Mouse (Mus musculus) ES-Bruce4 (cell line): Measurements from ENCODE around the gene Eaf1. TPM values are rescaled to one million over a fixed set of nuclear protein-coding genes. Genes with fewer than 3 reads are reported as not detected.
A peak's percentile ranks its signal among the peaks of the same experiment; 100 is the strongest.

Experiments
- H3K27ac ChIP-seq: 2 replicates; pipeline ENCODE4 v1.5.1; 2012; ENCODE audit warnings: low read length, inconsistent platforms; ENCODE audit not compliant: insufficient read depth
- H3K27me3 ChIP-seq: 2 replicates; pipeline ENCODE4 v1.6.1; 2012; ENCODE audit warnings: mild to moderate bottlenecking, low read length, inconsistent platforms; ENCODE audit not compliant: control insufficient read depth, poor library complexity, insufficient read depth, severe bottlenecking
- H3K36me3 ChIP-seq: 2 replicates; pipeline ENCODE4 v1.6.1; 2012; ENCODE audit warnings: inconsistent platforms, mild to moderate bottlenecking, low read length, moderate library complexity; ENCODE audit not compliant: control insufficient read depth, poor library complexity, insufficient read depth, severe bottlenecking
- H3K4me1 ChIP-seq: one replicate; pipeline ENCODE4 v1.8.1; 2011; ENCODE audit warnings: low read length; ENCODE audit not compliant: control insufficient read depth, insufficient read depth
- H3K4me3 ChIP-seq: 2 replicates; pipeline ENCODE4 v1.5.1; 2011; ENCODE audit warnings: low read depth, mild to moderate bottlenecking, low read length
- H3K9ac ChIP-seq: 2 replicates; pipeline ENCODE4 v1.6.1; 2012; ENCODE audit warnings: low read depth, mild to moderate bottlenecking, inconsistent platforms; ENCODE audit not compliant: poor library complexity, severe bottlenecking
- H3K9me3 ChIP-seq: replicated peaks from 2 replicates; pipeline ENCODE4 v1.6.1; 2012; ENCODE audit warnings: mild to moderate bottlenecking, low read length, inconsistent platforms; ENCODE audit not compliant: control insufficient read depth, poor library complexity, insufficient read depth, severe bottlenecking
- CTCF ChIP-seq: IDR thresholded peaks from one replicate; pipeline ENCODE4 v1.8.1; 2011; ENCODE audit warnings: low read depth, low read length
- EP300 ChIP-seq: IDR thresholded peaks from 2 replicates; pipeline ENCODE4 v1.6.1; 2011; ENCODE audit warnings: low read depth, low read length; ENCODE audit not compliant: insufficient read depth
- POLR2A ChIP-seq: IDR thresholded peaks from one replicate; pipeline ENCODE4 v1.8.1; 2011; ENCODE audit warnings: low read length; ENCODE audit not compliant: insufficient read depth
- polyA plus RNA-seq: library from polyadenylated mRNA; stranded (reverse); fragments of >200 nt; gene quantifications from 2 replicates; pipeline ENCODE4 v1.2.4, GENCODE M21; 2011; ENCODE audit warnings: low read depth; ENCODE audit not compliant: missing spikeins, insufficient read depth, insufficient read length

Eaf1 gene
- polyA plus RNA-seq, 1 experiment: 46.1 TPM

DNA sequence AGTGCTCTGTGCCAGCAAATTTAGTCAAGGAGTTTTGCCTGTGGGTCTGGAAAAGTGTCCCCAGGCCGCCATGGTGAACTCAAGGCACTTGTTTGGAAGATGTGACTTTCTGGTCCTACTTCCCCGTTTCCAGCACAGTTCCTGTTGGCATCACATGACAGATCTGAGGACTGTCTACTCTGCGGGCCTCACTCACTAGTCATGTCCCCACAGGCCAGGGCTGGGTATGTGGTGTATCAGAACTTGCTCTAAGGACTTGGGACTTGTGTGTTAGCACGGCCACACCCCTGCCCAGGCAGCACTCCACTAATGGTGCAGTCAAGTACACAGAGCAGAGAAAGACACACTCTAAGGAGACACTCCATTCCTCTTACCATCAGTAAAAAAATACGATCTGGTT, 11.8 kb upstream of the Eaf1 start:
- no peak overlapping the region for H3K4me3 ChIP-seq
- TF ChIP-seq EP300 (no peak), POLR2A (no peak), CTCF (no peak)
- H3K36me3 ChIP-seq: peaks cover 65% of the 10 kb centered on the region
- no peaks in the 10 kb centered on the region for H3K4me1 ChIP-seq
- H3K9ac ChIP-seq: no peak overlapping the region
- H3K27ac ChIP-seq: no peak overlapping the region
- H3K9me3 ChIP-seq: no peaks in the 10 kb centered on the region
- H3K27me3 ChIP-seq: no peaks in the 10 kb centered on the region

DNA sequence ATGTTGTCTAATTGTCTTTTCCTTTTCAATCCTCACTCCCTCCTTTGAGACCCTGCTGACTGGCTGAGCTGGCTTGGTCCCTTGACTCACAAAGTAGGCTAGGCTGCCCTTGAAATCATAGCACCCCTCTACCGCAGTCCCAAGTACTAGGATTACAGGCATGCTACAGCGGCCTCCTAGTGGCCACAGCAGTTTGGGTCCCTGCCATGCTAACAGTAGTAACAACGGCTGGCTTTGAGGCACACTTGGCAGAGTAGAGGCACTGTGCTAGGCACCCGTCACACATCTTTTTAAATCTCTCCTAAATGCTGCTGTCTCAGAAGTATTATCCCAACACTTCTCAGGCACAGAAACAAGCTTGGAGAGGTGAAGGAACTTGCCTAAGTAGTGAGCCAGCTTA, 7.7 kb upstream of the Eaf1 start:
- Histone ChIP-seq H3K4me3 (no peak overlapping the region), H3K9me3 (no peaks in the 10 kb centered on the region), H3K9ac (no peak overlapping the region), H3K4me1 (no peaks in the 10 kb centered on the region), H3K27ac (no peak overlapping the region), H3K36me3 (peaks cover 60% of the 10 kb centered on the region), H3K27me3 (no peaks in the 10 kb centered on the region)
- no peak for TF ChIP-seq CTCF

DNA sequence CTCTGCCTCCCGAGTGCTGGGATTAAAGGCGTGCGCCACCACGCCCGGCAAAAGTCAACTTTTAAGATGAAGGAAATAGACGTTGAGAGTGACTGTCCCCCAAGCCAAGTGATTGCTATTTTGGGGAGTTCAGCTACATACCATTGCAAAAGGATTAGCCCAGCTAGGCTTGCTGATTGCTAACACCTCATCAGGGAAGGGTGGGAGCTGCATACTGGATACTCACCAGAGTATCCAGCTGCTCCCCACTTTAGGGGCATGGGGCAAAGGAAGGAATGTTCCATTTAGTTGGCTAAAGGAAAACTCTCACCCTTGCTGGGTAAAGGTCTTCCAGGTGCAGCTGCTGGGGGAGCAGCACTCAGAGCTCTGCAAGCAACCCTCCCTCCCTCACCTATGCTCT, 6.1 kb upstream of the Eaf1 start:
- Histone ChIP-seq H3K4me1 (no peaks in the 10 kb centered on the region), H3K9me3 (no peaks in the 10 kb centered on the region), H3K27ac (no peak overlapping the region), H3K27me3 (no peaks in the 10 kb centered on the region), H3K4me3 (no peak overlapping the region), H3K36me3 (peaks cover 58% of the 10 kb centered on the region), H3K9ac (no peak overlapping the region)
- no peak for TF ChIP-seq CTCF
- no peak for TF ChIP-seq EP300
- TF ChIP-seq POLR2A: no peak

DNA sequence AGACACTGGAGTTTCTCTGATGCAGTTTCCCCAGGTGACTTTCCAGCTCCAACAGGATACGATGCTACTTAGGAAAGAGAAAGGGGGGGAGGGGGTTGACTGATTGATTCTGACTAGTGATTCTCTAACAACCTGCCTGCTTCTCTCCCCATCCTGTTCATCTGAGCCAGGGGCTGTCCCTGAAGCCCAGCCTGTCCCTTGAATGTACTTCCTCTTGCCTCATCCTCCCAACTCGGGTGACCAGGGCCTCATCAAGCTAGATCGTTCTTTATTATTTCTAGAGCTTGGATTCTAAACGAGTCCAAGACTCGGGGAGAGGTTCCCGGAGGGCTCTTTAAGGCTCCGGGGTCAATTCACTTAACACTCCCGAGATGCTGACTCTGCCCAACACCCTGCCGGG, 298 bp upstream of the Eaf1 start:
- Histone ChIP-seq H3K9ac (peak overlapping the region; percentile 82), H3K4me3 (peak overlapping the region; percentile 99), H3K9me3 (no peaks in the 10 kb centered on the region), H3K27me3 (no peaks in the 10 kb centered on the region), H3K27ac (no peak overlapping the region), H3K4me1 (no peaks in the 10 kb centered on the region), H3K36me3 (peaks cover 21% of the 10 kb centered on the region)
- TF ChIP-seq EP300 (no peak), CTCF (no peak)

DNA sequence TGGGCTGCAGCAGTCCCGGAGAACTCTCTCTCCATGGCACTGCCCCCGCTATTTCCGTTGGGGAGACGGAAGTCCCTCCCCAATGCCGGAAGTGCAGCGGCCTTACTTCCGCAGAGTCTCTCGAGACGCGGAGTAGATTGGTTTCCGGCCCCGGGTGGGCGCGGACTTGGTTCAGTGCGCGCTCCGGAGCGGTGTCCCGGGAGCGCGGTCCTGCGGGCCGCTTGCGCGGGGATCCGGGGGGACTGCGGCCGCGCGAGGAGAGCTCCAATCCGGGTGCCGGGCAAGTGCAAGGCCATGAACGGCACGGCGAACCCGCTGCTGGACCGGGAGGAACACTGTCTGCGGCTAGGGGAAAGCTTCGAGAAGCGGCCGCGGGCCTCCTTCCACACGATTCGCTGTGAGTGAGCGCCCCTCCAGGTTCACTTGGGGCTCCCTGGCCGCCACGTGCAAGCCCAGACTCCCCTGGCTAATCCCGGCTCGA, 816 bp downstream of the Eaf1 start, which contains the start of gene Mettl6:
Gene Mettl6, minus strand, starts transcription at position 66 of the 481 bp plus-strand sequence.
- peaks cover 2% of the 10 kb centered on the region for H3K4me1 ChIP-seq
- no peaks in the 10 kb centered on the region for H3K27me3 ChIP-seq
- peak within 1 kb of the TSS; percentile 40; the same call in 1 of the 2 replicates for H3K27ac ChIP-seq
- peaks cover 17% of the 10 kb centered on the region for H3K36me3 ChIP-seq
- H3K4me3 ChIP-seq: peak within 1 kb of the TSS; percentile 99
- H3K9me3 ChIP-seq: no peaks in the 10 kb centered on the region
- TF ChIP-seq CTCF (no peak), POLR2A (peak; percentile 50)
- peak within 1 kb of the TSS; percentile 82 for H3K9ac ChIP-seq

DNA sequence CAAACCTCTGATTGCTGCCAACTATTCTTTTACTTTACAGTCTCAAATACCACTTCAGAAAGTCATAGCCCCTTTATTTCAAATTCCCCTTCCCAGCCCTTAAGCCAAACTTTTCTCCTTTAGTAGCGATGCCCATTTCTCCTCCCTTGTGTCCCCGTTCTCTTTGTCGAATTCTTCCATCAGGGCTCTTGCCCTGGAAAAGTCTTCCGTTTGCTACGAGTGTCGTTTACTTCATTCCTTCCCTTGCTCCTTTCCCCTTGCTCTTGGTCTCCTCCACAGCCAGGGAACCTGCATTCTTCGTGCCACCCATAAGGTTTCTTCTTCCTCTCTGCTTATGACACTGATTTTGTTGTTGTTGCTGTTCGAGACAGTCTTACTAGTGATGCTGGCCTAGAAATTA, 1.3 kb downstream of the Eaf1 start:
- TF ChIP-seq CTCF: no peak
- TF ChIP-seq POLR2A: no peak
- TF ChIP-seq EP300: no peak
- Histone ChIP-seq H3K4me3 (peak overlapping the region; percentile 99), H3K4me1 (peaks cover 2% of the 10 kb centered on the region), H3K27ac (no peak overlapping the region), H3K36me3 (peaks cover 20% of the 10 kb centered on the region), H3K9ac (peak overlapping the region; percentile 82), H3K27me3 (no peaks in the 10 kb centered on the region), H3K9me3 (no peaks in the 10 kb centered on the region)
